Mouse (Mus musculus) MEL (cell line): Measurements from ENCODE around the gene Mfsd4b2. TPM values are rescaled to one million over a fixed set of nuclear protein-coding genes. Genes with fewer than 3 reads are reported as not detected.
A peak's percentile ranks its signal among the peaks of the same experiment; 100 is the strongest.

Source experiments
- DNase-seq: peaks from one replicate; pipeline ENCODE4 v3.0.0; 2011; ENCODE audit warnings: low read depth, low spot score
- H3K27ac ChIP-seq: 2 replicates; pipeline ENCODE4 v1.5.1; 2012; ENCODE audit warnings: low read depth, mild to moderate bottlenecking, control low read depth, low read length, moderate library complexity; ENCODE audit not compliant: control insufficient read depth
- H3K27me3 ChIP-seq, 2 experiments: fragments of 150-350 bp in 1 of 2; sonication (generic) in 1 of 2; 2 replicates each; pipeline ENCODE4 v1.6.1; 2012; ENCODE audit warnings: low read length in 2 of 2, mild to moderate bottlenecking in 2 of 2, improper control_type of control experiment in 1 of 2, moderate library complexity in 1 of 2; ENCODE audit not compliant: insufficient read depth in 2 of 2, control insufficient read depth in 1 of 2
- H3K36me3 ChIP-seq, 2 experiments: 2 replicates each; pipeline ENCODE4 v1.6.1; 2012 to 2014; ENCODE audit warnings: low read length in 2 of 2, improper control_type of control experiment in 1 of 2, inconsistent platforms in 1 of 2, mild to moderate bottlenecking in 1 of 2; ENCODE audit not compliant: insufficient read depth in 2 of 2, control insufficient read depth in 1 of 2
- H3K4me1 ChIP-seq, 2 experiments: fragments of 150-350 bp in 1 of 2; sonication (generic) in 1 of 2; 2 replicates each; pipeline ENCODE4 v1.6.1; 2012; ENCODE audit warnings: low read length in 2 of 2, improper control_type of control experiment in 1 of 2, mild to moderate bottlenecking in 1 of 2; ENCODE audit not compliant: insufficient read depth in 2 of 2, control insufficient read depth in 1 of 2
- H3K4me3 ChIP-seq, 2 experiments: fragments of 150-350 bp in 1 of 2; sonication (generic) in 1 of 2; 2 replicates each; pipeline ENCODE4 v1.5.1; 2012; ENCODE audit warnings: low read depth in 2 of 2, low read length in 2 of 2, mild to moderate bottlenecking in 2 of 2, moderate library complexity in 2 of 2, control low read depth in 1 of 2, improper control_type of control experiment in 1 of 2; ENCODE audit not compliant: control insufficient read depth in 1 of 2, insufficient read depth in 1 of 2
- H3K79me2 ChIP-seq: 2 replicates; pipeline ENCODE4 v1.6.1; 2012; ENCODE audit warnings: mild to moderate bottlenecking, low read length, moderate library complexity; ENCODE audit not compliant: control insufficient read depth, poor library complexity, insufficient read depth
- H3K9ac ChIP-seq: 2 replicates; pipeline ENCODE4 v1.6.1; 2012; ENCODE audit warnings: low read depth, mild to moderate bottlenecking, control low read depth, low read length, moderate library complexity; ENCODE audit not compliant: control insufficient read depth, poor library complexity, severe bottlenecking
- H3K9me3 ChIP-seq: fragments of 150-350 bp; sonication (generic); replicated peaks from 2 replicates; pipeline ENCODE4 v1.6.1; 2012; ENCODE audit warnings: mild to moderate bottlenecking, low read length, improper control_type of control experiment, moderate library complexity; ENCODE audit not compliant: insufficient read depth
- ELF1 ChIP-seq: IDR thresholded peaks from 2 replicates; pipeline ENCODE4 v1.6.1; 2014; ENCODE audit warnings: low read depth, mild to moderate bottlenecking, inconsistent platforms, low read length, improper control_type of control experiment, moderate library complexity
- EP300 ChIP-seq, 2 experiments: IDR thresholded peaks; 2 replicates each; pipeline ENCODE4 v1.6.1; 2011; ENCODE audit warnings: improper control_type of control experiment in 2 of 2, low read length in 2 of 2, low read depth in 1 of 2, mild to moderate bottlenecking in 1 of 2
- ETS1 ChIP-seq: IDR thresholded peaks from 2 replicates; pipeline ENCODE4 v1.6.1; 2012; ENCODE audit warnings: low read depth, mild to moderate bottlenecking, inconsistent platforms, low read length, improper control_type of control experiment, moderate library complexity
- JUND ChIP-seq: IDR thresholded peaks from 2 replicates; pipeline ENCODE4 v1.6.1; 2011; ENCODE audit warnings: low read depth, mild to moderate bottlenecking, improper control_type of control experiment, low read length
- KAT2A ChIP-seq: conservative IDR thresholded peaks from 2 replicates; pipeline ENCODE4 v1.6.1; 2012; ENCODE audit warnings: low read depth, low read length, improper control_type of control experiment, inconsistent platforms
- MAFK ChIP-seq: IDR thresholded peaks from 2 replicates; pipeline ENCODE4 v1.6.1; 2011; ENCODE audit warnings: low read depth, mild to moderate bottlenecking, low read length, improper control_type of control experiment, borderline replicate concordance
- MAX ChIP-seq: IDR thresholded peaks from 2 replicates; pipeline ENCODE4 v1.6.1; 2011; ENCODE audit warnings: low read length, improper control_type of control experiment
- MAZ ChIP-seq: IDR thresholded peaks from 2 replicates; pipeline ENCODE4 v1.6.1; 2012; ENCODE audit warnings: low read depth, mild to moderate bottlenecking, inconsistent platforms, low read length, improper control_type of control experiment
- MXI1 ChIP-seq: IDR thresholded peaks from 2 replicates; pipeline ENCODE4 v1.6.1; 2011; ENCODE audit warnings: mild to moderate bottlenecking, low read depth, low read length, improper control_type of control experiment
- MYB ChIP-seq: IDR thresholded peaks from 2 replicates; pipeline ENCODE4 v1.6.1; 2011; ENCODE audit warnings: mild to moderate bottlenecking, low read depth, low read length, improper control_type of control experiment
- MYC ChIP-seq: IDR thresholded peaks from 2 replicates; pipeline ENCODE4 v1.6.1; 2011; ENCODE audit warnings: low read depth, mild to moderate bottlenecking, low read length, improper control_type of control experiment, moderate library complexity
- NRF1 ChIP-seq: IDR thresholded peaks from 2 replicates; pipeline ENCODE4 v1.6.1; 2014; ENCODE audit warnings: low read depth, mild to moderate bottlenecking, inconsistent platforms, low read length, improper control_type of control experiment, moderate library complexity; ENCODE audit not compliant: poor library complexity, insufficient read depth, severe bottlenecking
- POLR2AphosphoS5 ChIP-seq: IDR thresholded peaks from 2 replicates; pipeline ENCODE4 v1.6.1; 2012; ENCODE audit warnings: low read depth, borderline replicate concordance, mild to moderate bottlenecking, inconsistent platforms, low read length, moderate library complexity, mixed read lengths
- RCOR1 ChIP-seq: IDR thresholded peaks from 2 replicates; pipeline ENCODE4 v1.6.1; 2012; ENCODE audit warnings: low read depth, mild to moderate bottlenecking, inconsistent platforms, low read length, improper control_type of control experiment
- SIN3A ChIP-seq: IDR thresholded peaks from 2 replicates; pipeline ENCODE4 v1.6.1; 2012; ENCODE audit warnings: low read length, improper control_type of control experiment, inconsistent platforms
- TCF12 ChIP-seq: IDR thresholded peaks from 2 replicates; pipeline ENCODE4 v1.6.1; 2014; ENCODE audit warnings: low read depth, mild to moderate bottlenecking, inconsistent platforms, low read length, improper control_type of control experiment, moderate library complexity
- UBTF ChIP-seq: IDR thresholded peaks from 2 replicates; pipeline ENCODE4 v1.6.1; 2012; ENCODE audit warnings: low read depth, mild to moderate bottlenecking, inconsistent platforms, low read length, improper control_type of control experiment, moderate library complexity, borderline replicate concordance; ENCODE audit not compliant: insufficient read depth
- USF2 ChIP-seq, 2 experiments: IDR thresholded peaks; 2 replicates each; pipeline ENCODE4 v1.6.1; 2011 to 2012; ENCODE audit warnings: improper control_type of control experiment in 2 of 2, low read length in 2 of 2, borderline replicate concordance in 1 of 2, inconsistent platforms in 1 of 2, low read depth in 1 of 2, mild to moderate bottlenecking in 1 of 2; ENCODE audit not compliant: insufficient read depth in 1 of 2
- ZNF384 ChIP-seq: IDR thresholded peaks from 2 replicates; pipeline ENCODE4 v1.6.1; 2012; ENCODE audit warnings: low read depth, mild to moderate bottlenecking, inconsistent platforms, low read length, improper control_type of control experiment
- polyA plus RNA-seq, 2 experiments: library from polyadenylated mRNA; stranded (reverse) in 1 of 2; unstranded in 1 of 2; fragments of >175 nt in 1 of 2; fragments of >200 nt in 1 of 2; gene quantifications; 2 replicates each; pipeline versions ENCODE4 v1.2.1 to v1.2.4; 2012; ENCODE audit warnings: low replicate concordance in 2 of 2, low read depth in 1 of 2; ENCODE audit not compliant: insufficient read length in 2 of 2, insufficient read depth in 1 of 2, missing spikeins in 1 of 2
- total RNA-seq: library from RNA; depleted of rRNA; stranded (reverse); fragments of 300-350 nt; gene quantifications from 2 replicates; pipeline ENCODE4 v1.2.3, GENCODE M21; 2012

The Mfsd4b2 gene
- total and polyA plus RNA-seq, 3 experiments = not detected

- no peak overlapping the region for H3K4me3 ChIP-seq
Measured at GRCm38 (mm10) chr10:39974982-39975381, 48.3 kb upstream of the Mfsd4b2 start.

GRCm38 (mm10) chr10:39967512-39967911 is 40.8 kb upstream of the Mfsd4b2 start:
- no peak overlapping the region for H3K27ac ChIP-seq
- TF ChIP-seq USF2 (IDR thresholded peaks at IDR 0.05; ENCODE audit: borderline replicate concordance in 1 of 2, insufficient read depth in 1 of 2, low read depth in 1 of 2, low read length in 2 of 2) (no peak), SIN3A (peak; percentile 86), MAX (no peak), MXI1 (peak; percentile 76), JUND (no peak), ZNF384 (no peak), TCF12 (no peak)
- no peak overlapping the region for H3K4me3 ChIP-seq
- H3K27me3 ChIP-seq = no peaks in the 10 kb centered on the region
- peak; percentile 63 for DNase-seq
- H3K9me3 ChIP-seq = no peaks in the 10 kb centered on the region
- H3K9ac ChIP-seq = no peak overlapping the region
- H3K4me1 ChIP-seq = no peaks in the 10 kb centered on the region
- H3K36me3 ChIP-seq = no peaks in the 10 kb centered on the region
- no peaks in the 10 kb centered on the region for H3K79me2 ChIP-seq

More at GRCm38 (mm10) chr10:39974982-39975381, 48.3 kb upstream of the Mfsd4b2 start:
- no peak overlapping the region for H3K9ac ChIP-seq
- H3K27ac ChIP-seq = no peak overlapping the region
- DNase-seq = no peak
- no peaks in the 10 kb centered on the region for H3K79me2 ChIP-seq
- no peaks in the 10 kb centered on the region for H3K9me3 ChIP-seq
- no peaks in the 10 kb centered on the region for H3K36me3 ChIP-seq
- no peaks in the 10 kb centered on the region for H3K4me1 ChIP-seq
- TF ChIP-seq UBTF = no peak
- TF ChIP-seq MAFK = no peak
- TF ChIP-seq MAZ = no peak
- TF ChIP-seq RCOR1 = no peak
- TF ChIP-seq ELF1 = no peak
- no peak for TF ChIP-seq POLR2AphosphoS5
- no peak for TF ChIP-seq TCF12
- TF ChIP-seq JUND = no peak
- TF ChIP-seq ETS1 = no peak
- no peak for TF ChIP-seq MAX
- TF ChIP-seq SIN3A = no peak
- no peak for TF ChIP-seq MYC
- TF ChIP-seq NRF1 = no peak
- no peak for TF ChIP-seq KAT2A
- no peak for TF ChIP-seq MXI1
- no peak for TF ChIP-seq EP300 (IDR thresholded peaks at IDR 0.05; ENCODE audit: low read depth in 1 of 2, low read length in 2 of 2)
- TF ChIP-seq MYB = no peak
- H3K27me3 ChIP-seq = no peaks in the 10 kb centered on the region; a peak in 1 of 4 replicates
